33 mouse cellular contexts compared by ENCODE assay signal in the genomic region with DNA sequence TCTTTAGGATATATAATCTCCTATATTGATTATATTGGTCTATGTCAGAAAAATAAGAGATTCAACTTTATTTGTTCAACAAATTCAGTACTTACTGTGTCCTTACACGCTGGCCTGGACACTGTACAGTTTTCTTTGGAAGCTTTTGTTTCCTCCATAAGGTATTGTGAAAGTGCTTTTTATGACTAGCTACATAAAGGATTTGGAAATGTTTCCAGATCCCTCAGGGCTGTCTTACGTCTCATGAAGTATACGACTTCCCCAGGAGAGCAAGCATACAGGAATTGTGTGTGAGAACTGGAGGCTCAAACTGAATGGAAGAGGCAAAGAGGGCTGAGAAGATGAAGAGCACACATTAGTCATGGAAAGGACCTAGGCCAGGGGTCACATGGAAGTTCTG.
"Had no signal": no experiment of that assay in that cellular context is flagged by ENCODE, and none has a peak within 500 bp of the region (broad histone marks: within the 10 kb centered on the region; RNA-seq: fewer than 3 reads in every experiment).

No protein-coding gene starts in this region.

- H3K4me3 ChIP-seq: heart, embryonic 13.5 days; heart, embryonic 15.5 days; hindbrain, embryonic 10.5 days; hindbrain, embryonic 12.5 days; hindbrain, embryonic 13.5 days; hindbrain, embryonic 15.5 days; intestine, embryonic 15.5 days; kidney, embryonic 15.5 days; layer of hippocampus, adult 2 months; left cerebral cortex, adult 2 months had no signal

- DNase-seq: heart, postnatal 10 days; heart, postnatal 14 days; heart, postnatal 36 days; heart, postnatal 4 days; kidney, adult 11 months; kidney, adult 18-20 months; kidney, adult 2 months; kidney, adult 8-10 months; kidney, adult 9 months; kidney, postnatal 10 days; kidney, postnatal 14 days; kidney, postnatal 25 days; kidney, postnatal 36 days; kidney, postnatal 4 days; layer of hippocampus, adult 9-11 months; layer of hippocampus, postnatal 36 days had no signal

- H3K27ac ChIP-seq: heart, embryonic 13.5 days; heart, embryonic 15.5 days; hindbrain, embryonic 10.5 days; hindbrain, embryonic 12.5 days; hindbrain, embryonic 13.5 days; hindbrain, embryonic 14.5 days; hindbrain, embryonic 15.5 days; hindbrain, postnatal 0 days; intestine, embryonic 15.5 days; kidney, embryonic 15.5 days; kidney, postnatal 0 days; layer of hippocampus, adult 2 months; left cerebral cortex, adult 2 months had no signal

- H3K4me1 ChIP-seq: intestine, embryonic 15.5 days had no signal

- ATAC-seq: hindbrain, embryonic 16.5 days; hindbrain, postnatal 0 days; inflammation-experienced regulatory T-cells, adult 6 months; intestine, embryonic 15.5 days; intestine, embryonic 16.5 days; intestine, postnatal 0 days had no signal
